Comparison of ENCODE assay signal across 8 mouse cellular contexts in genomic region chr7:35118841-35119413, GRCm38 (mm10). TPM values are rescaled to one million over a fixed set of nuclear protein-coding genes. Genes with fewer than 3 reads are reported as not detected.
DNase-seq lines count a peak whose midpoint lies in the region; ATAC-seq and TF ChIP-seq lines count a peak whose summit lies in the region.

Gene Cebpa, plus strand, starts transcription at chr7:35119293.

- WGBS in lung, embryonic 14.5 days = under 1% methylated on average over 50 of the region's 50 CpGs

- H3K27me3 ChIP-seq in lung, embryonic 14.5 days (ENCODE audit: insufficient read depth, low read length) = peaks cover 65% of the 10 kb centered on the region

- TF ChIP-seq CTCF in lung, embryonic 14.5 days (IDR thresholded peaks at IDR 0.05; ENCODE audit: low read depth) = peak; percentile 89

- H3K36me3 ChIP-seq in lung, embryonic 14.5 days (ENCODE audit: insufficient read depth) = no peaks in the 10 kb centered on the region

- peak; percentile 88 for DNase-seq in ES-CJ7 (ENCODE audit: low read depth, low spot score)
- DNase-seq in cerebellum, adult 11-12 months = peak; percentile 83
- DNase-seq in forelimb bud, embryonic 11.5 days (ENCODE audit: low read depth, low spot score) = peak; percentile 92
- peak; percentile 97 for DNase-seq in heart, postnatal 4 days
- DNase-seq in layer of hippocampus, adult 8-10 months (ENCODE audit: low spot score in 2 of 2) = peak; percentile 88 to 92
- DNase-seq in lung, embryonic 14.5 days = peak; percentile 98
- DNase-seq in testis, postnatal 14 days (ENCODE audit: low spot score) = peak; percentile 87

- ATAC-seq in lung, embryonic 14.5 days (ENCODE audit: insufficient read depth) = peak; percentile 94
- peak; percentile 86 for ATAC-seq in neutrophil, adult 5-6 weeks (ENCODE audit: extremely low read depth, insufficient number of reproducible peaks, low FRiP score, poor library complexity, severe bottlenecking)

- H3K9ac ChIP-seq in lung, embryonic 14.5 days = peak within 1 kb of the TSS; percentile 60

- H3K9me3 ChIP-seq in lung, embryonic 14.5 days (ENCODE audit: low read depth, low read length) = no peaks in the 10 kb centered on the region

- peak within 1 kb of the TSS; percentile 62 for H3K4me3 ChIP-seq in lung, embryonic 14.5 days (ENCODE audit: low read depth, low read length)

- H3K4me1 ChIP-seq in lung, embryonic 14.5 days (ENCODE audit: insufficient read depth) = 0 out of 2 replicates have a peak, but pooled peaks cover 6% of the 10 kb centered on the region

- peak within 1 kb of the TSS; percentile 87 for H3K27ac ChIP-seq in lung, embryonic 14.5 days (ENCODE audit: low read depth)

- H3K4me2 ChIP-seq in lung, embryonic 14.5 days = peak within 1 kb of the TSS; percentile 98

RNA-seq across cellular contexts. Expression of gene Cebpa, which starts in this region (rescaled TPM):
- total RNA-seq in heart, postnatal 4 days (2021) = 1 to 10 TPM; 3.2 to 4.0 TPM
- total RNA-seq in layer of hippocampus, adult 8-10 months (2022) = 10 to 100 TPM; 15.4 to 55.7 (median 30.3) TPM
- 5.1 and 6.0 TPM in 2 replicates for polyA plus RNA-seq in lung, embryonic 14.5 days (2014; fragmentation: Nextera tagmentation; extraction: Ambion mirVana)
- 6.4 and 8.3 TPM in 2 replicates for total RNA-seq in neutrophil, adult 5-6 weeks (2017)

Comparison
In these comparisons a context has a peak if more than half of its experiments do, and no peak if none do; other contexts are left out.
1. Peak in every context shown above with its lines: DNase-seq, ATAC-seq, H3K4me3 ChIP-seq and H3K27ac ChIP-seq.